Mouse (Mus musculus) forebrain, embryonic 13.5 days (tissue): ENCODE data around the gene Zswim3. TPM values are rescaled to one million over a fixed set of nuclear protein-coding genes. Genes with fewer than 3 reads are reported as not detected.

Experiments used
- ATAC-seq: fragments of 200-750 bp; cut with Nextera tagmentation; 2 replicates; pipeline ENCODE4 v1.8.0; 2017
- H3K27ac ChIP-seq: fragments of 300-500 bp; sonication (generic); 2 replicates; pipeline ENCODE4 v1.5.1; 2015; ENCODE audit warnings: inconsistent platforms, mild to moderate bottlenecking, moderate library complexity
- H3K27me3 ChIP-seq: fragments of 300-500 bp; sonication (generic); 2 replicates; pipeline ENCODE4 v1.6.1; 2015; ENCODE audit warnings: mild to moderate bottlenecking, inconsistent platforms
- H3K36me3 ChIP-seq: fragments of 300-500 bp; sonication (generic); 2 replicates; pipeline ENCODE4 v1.6.1; 2015; ENCODE audit warnings: mild to moderate bottlenecking, inconsistent platforms; ENCODE audit not compliant: poor library complexity, severe bottlenecking
- H3K4me1 ChIP-seq: fragments of 300-500 bp; sonication (generic); 2 replicates; pipeline ENCODE4 v1.6.1; 2015; ENCODE audit warnings: inconsistent platforms
- H3K4me2 ChIP-seq: fragments of 300-500 bp; sonication (generic); 2 replicates; pipeline ENCODE4 v1.6.1; 2015; ENCODE audit warnings: inconsistent platforms, mild to moderate bottlenecking, moderate library complexity
- H3K4me3 ChIP-seq: fragments of 300-500 bp; sonication (generic); 2 replicates; pipeline ENCODE4 v1.5.1; 2015; ENCODE audit warnings: mild to moderate bottlenecking, inconsistent platforms
- H3K9ac ChIP-seq: fragments of 300-500 bp; sonication (generic); 2 replicates; pipeline ENCODE4 v1.6.1; 2015; ENCODE audit warnings: mild to moderate bottlenecking, inconsistent platforms
- H3K9me3 ChIP-seq: fragments of 300-500 bp; sonication (generic); replicated peaks from 2 replicates; pipeline ENCODE4 v1.6.1; 2016; ENCODE audit warnings: inconsistent platforms
- WGBS: fragments of 180-500 bp; shearing (Covaris S2); methylation state at CpG from one replicate; pipeline ENCODE4 v1.1.7; 2015; 5-methylcytosine and 5-hydroxymethylcytosine counted together
- polyA plus RNA-seq: library from polyadenylated mRNA; unstranded; fragments of >200 nt; fragmentation: Nextera tagmentation; extraction: Ambion mirVana; gene quantifications from 2 replicates; pipeline ENCODE4 v1.2.1, GENCODE M21; 2015

The Zswim3 gene
- polyA plus RNA-seq, 1 experiment from 2014 or later, result 11.7 TPM

DNA sequence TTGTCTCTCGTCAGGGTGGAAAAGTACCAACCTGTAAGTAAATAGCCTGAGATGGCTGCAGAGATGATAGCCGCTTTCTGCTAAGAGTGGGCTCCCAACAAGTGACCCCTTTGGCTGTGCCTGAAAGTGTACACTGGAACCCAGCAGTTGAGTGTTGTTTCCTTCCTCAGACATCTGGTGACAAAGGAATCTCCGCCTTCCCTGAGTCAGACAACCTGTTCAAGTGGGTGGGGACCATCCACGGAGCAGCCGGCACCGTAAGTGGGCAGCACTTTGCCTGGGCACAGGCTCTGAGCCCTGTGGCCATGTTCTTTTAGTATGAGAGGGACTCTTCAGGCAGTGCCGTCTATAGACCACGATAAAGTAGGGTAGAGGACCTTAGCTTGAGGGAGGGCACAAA lies 33.8 kb upstream of the Zswim3 start:
- Histone ChIP-seq H3K27ac (no peak overlapping the region), H3K27me3 (no peaks in the 10 kb centered on the region), H3K9ac (peak overlapping the region; percentile 84), H3K9me3 (no peaks in the 10 kb centered on the region), H3K36me3 (peaks cover 47% of the 10 kb centered on the region), H3K4me1 (peaks cover 26% of the 10 kb centered on the region), H3K4me3 (peak overlapping the region; percentile 90), H3K4me2 (peak overlapping the region; percentile 94)
- WGBS, result 78% methylated on average over 8 of the region's 8 CpGs
- ATAC-seq, result no peak

GRCm38 (mm10) chr2:164773229-164773988 lies 31.5 kb upstream of the Zswim3 start:
- Histone ChIP-seq H3K36me3 (peaks cover 25% of the 10 kb centered on the region), H3K9ac (no peak overlapping the region), H3K27ac (0 out of 2 replicates have a peak overlapping the region, but pooled peaks have one; percentile 10), H3K4me3 (no peak overlapping the region), H3K4me2 (no peak overlapping the region), H3K9me3 (no peaks in the 10 kb centered on the region), H3K27me3 (no peaks in the 10 kb centered on the region), H3K4me1 (peaks cover 26% of the 10 kb centered on the region)
- 82% methylated on average over 14 of the region's 14 CpGs for WGBS
- no peak for ATAC-seq

DNA sequence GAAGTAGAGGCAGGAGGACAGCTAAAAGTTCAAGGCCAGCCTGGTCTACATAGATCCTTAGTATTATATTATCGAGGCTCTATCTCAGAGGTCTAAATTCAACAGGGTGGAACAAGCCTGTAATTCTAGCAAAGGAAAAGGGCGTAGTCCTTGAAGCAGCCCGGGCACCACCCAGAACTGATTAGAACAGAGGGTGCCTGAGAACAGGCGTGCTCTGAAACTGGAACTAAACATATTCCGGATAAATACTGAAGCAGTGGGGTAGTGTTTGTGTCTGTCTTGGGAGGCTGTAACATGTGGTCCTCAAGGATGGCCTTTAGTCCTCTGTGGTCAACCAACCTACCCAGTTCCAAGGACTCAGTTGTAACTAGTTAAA lies 30.9 kb upstream of the Zswim3 start:
- no peak overlapping the region for H3K4me2 ChIP-seq
- 0 out of 2 replicates have a peak overlapping the region, but pooled peaks have one; percentile 10 for H3K27ac ChIP-seq
- peaks cover 26% of the 10 kb centered on the region for H3K4me1 ChIP-seq
- no peak overlapping the region for H3K9ac ChIP-seq
- no peaks in the 10 kb centered on the region for H3K27me3 ChIP-seq
- WGBS, result 88% methylated on average over 5 of the region's 5 CpGs
- H3K4me3 ChIP-seq, result no peak overlapping the region
- ATAC-seq, result no peak
- H3K9me3 ChIP-seq, result no peaks in the 10 kb centered on the region
- peaks cover 24% of the 10 kb centered on the region for H3K36me3 ChIP-seq

- no peak for ATAC-seq
- Histone ChIP-seq H3K9ac (no peak overlapping the region), H3K4me2 (no peak overlapping the region), H3K4me3 (no peak overlapping the region), H3K9me3 (no peaks in the 10 kb centered on the region), H3K4me1 (peaks cover 13% of the 10 kb centered on the region), H3K27ac (no peak overlapping the region), H3K36me3 (peaks cover 22% of the 10 kb centered on the region), H3K27me3 (no peaks in the 10 kb centered on the region)
- WGBS, result 91% methylated on average over 6 of the region's 6 CpGs
Measured at GRCm38 (mm10) chr2:164776130-164776529, 28.8 kb upstream of the Zswim3 start.

- Histone ChIP-seq H3K4me1 (peaks cover 7% of the 10 kb centered on the region), H3K27ac (no peak overlapping the region), H3K36me3 (peaks cover 16% of the 10 kb centered on the region), H3K4me3 (no peak overlapping the region), H3K4me2 (no peak overlapping the region), H3K9me3 (no peaks in the 10 kb centered on the region), H3K27me3 (no peaks in the 10 kb centered on the region), H3K9ac (no peak overlapping the region)
- ATAC-seq, result no peak
- 73% methylated on average over 17 of the region's 17 CpGs for WGBS
Measured at GRCm38 (mm10) chr2:164776801-164777200, 28.1 kb upstream of the Zswim3 start.

- no peak overlapping the region for H3K4me3 ChIP-seq
- H3K9me3 ChIP-seq, result no peaks in the 10 kb centered on the region
- WGBS, result 83% methylated on average over 30 of the region's 30 CpGs
- H3K36me3 ChIP-seq, result peaks cover 9% of the 10 kb centered on the region
- no peak overlapping the region for H3K9ac ChIP-seq
- H3K4me1 ChIP-seq, result peaks cover under 1% of the 10 kb centered on the region; the same call in 1 of the 2 replicates
- H3K4me2 ChIP-seq, result no peak overlapping the region
- H3K27me3 ChIP-seq, result no peaks in the 10 kb centered on the region
- no peak overlapping the region for H3K27ac ChIP-seq
- ATAC-seq, result no peak
Measured at GRCm38 (mm10) chr2:164777246-164778014, 27.5 kb upstream of the Zswim3 start.

GRCm38 (mm10) chr2:164778015-164778287 lies 26.9 kb upstream of the Zswim3 start:
- no peak overlapping the region for H3K27ac ChIP-seq
- no peak overlapping the region for H3K4me3 ChIP-seq
- H3K9me3 ChIP-seq, result no peaks in the 10 kb centered on the region
- H3K27me3 ChIP-seq, result no peaks in the 10 kb centered on the region
- ATAC-seq, result no peak
- H3K9ac ChIP-seq, result no peak overlapping the region
- no peaks in the 10 kb centered on the region for H3K4me1 ChIP-seq
- 91% methylated on average over 11 of the region's 11 CpGs for WGBS
- no peak overlapping the region for H3K4me2 ChIP-seq
- peaks cover 4% of the 10 kb centered on the region for H3K36me3 ChIP-seq

DNA sequence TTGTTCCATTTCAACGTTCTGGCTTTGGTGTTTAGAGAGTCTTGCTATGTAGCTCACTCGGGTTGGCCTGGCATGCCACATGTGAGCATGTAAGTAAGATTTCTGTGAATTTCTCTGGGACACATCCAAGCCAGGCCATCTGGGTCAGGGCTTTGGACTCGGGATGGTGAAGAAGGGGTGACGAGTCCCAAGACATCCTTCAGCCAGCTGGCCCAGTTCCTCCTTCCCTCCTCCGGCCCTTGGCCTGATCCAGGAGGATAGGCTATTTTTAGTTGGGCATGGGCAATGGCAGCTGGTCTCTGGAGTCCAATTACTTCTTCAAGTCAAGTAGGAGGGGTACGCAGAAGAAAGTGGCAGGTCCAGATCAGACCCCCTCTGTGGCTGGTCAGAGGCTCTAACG lies 26.1 kb upstream of the Zswim3 start:
- H3K9me3 ChIP-seq, result no peaks in the 10 kb centered on the region
- no peak overlapping the region for H3K9ac ChIP-seq
- H3K4me3 ChIP-seq, result no peak overlapping the region
- H3K27me3 ChIP-seq, result no peaks in the 10 kb centered on the region
- no peaks in the 10 kb centered on the region for H3K4me1 ChIP-seq
- H3K4me2 ChIP-seq, result no peak overlapping the region
- H3K36me3 ChIP-seq, result no peaks in the 10 kb centered on the region
- ATAC-seq, result no peak
- no peak overlapping the region for H3K27ac ChIP-seq
- WGBS, result 87% methylated on average over 7 of the region's 7 CpGs

- 64% methylated on average over 8 of the region's 8 CpGs for WGBS
- ATAC-seq, result no peak
- H3K9me3 ChIP-seq, result no peaks in the 10 kb centered on the region
Measured at GRCm38 (mm10) chr2:164779481-164780086, 25.3 kb upstream of the Zswim3 start, which contains the start of gene Tnnc2. TSS of gene Tnnc2 (minus strand) at chr2:164779967.

GRCm38 (mm10) chr2:164781876-164782275 lies 23.0 kb upstream of the Zswim3 start:
- H3K9me3 ChIP-seq, result no peaks in the 10 kb centered on the region
- H3K27ac ChIP-seq, result no peak overlapping the region
- H3K4me2 ChIP-seq, result no peak overlapping the region
- H3K27me3 ChIP-seq, result no peaks in the 10 kb centered on the region
- no peak overlapping the region for H3K4me3 ChIP-seq
- no peak for ATAC-seq
- H3K4me1 ChIP-seq, result peaks cover 19% of the 10 kb centered on the region
- H3K36me3 ChIP-seq, result no peaks in the 10 kb centered on the region
- no peak overlapping the region for H3K9ac ChIP-seq
- WGBS, result 72% methylated on average over 4 of the region's 4 CpGs

More at GRCm38 (mm10) chr2:164779481-164780086, 25.3 kb upstream of the Zswim3 start, which contains the start of gene Tnnc2:
- no peak within 1 kb of the TSS for H3K4me2 ChIP-seq
- H3K9ac ChIP-seq, result no peak within 1 kb of the TSS
- H3K27me3 ChIP-seq, result no peaks in the 10 kb centered on the region
- no peak within 1 kb of the TSS for H3K27ac ChIP-seq
- H3K4me3 ChIP-seq, result no peak within 1 kb of the TSS
- no peaks in the 10 kb centered on the region for H3K36me3 ChIP-seq
- peaks cover under 1% of the 10 kb centered on the region; the same call in 1 of the 2 replicates for H3K4me1 ChIP-seq

DNA sequence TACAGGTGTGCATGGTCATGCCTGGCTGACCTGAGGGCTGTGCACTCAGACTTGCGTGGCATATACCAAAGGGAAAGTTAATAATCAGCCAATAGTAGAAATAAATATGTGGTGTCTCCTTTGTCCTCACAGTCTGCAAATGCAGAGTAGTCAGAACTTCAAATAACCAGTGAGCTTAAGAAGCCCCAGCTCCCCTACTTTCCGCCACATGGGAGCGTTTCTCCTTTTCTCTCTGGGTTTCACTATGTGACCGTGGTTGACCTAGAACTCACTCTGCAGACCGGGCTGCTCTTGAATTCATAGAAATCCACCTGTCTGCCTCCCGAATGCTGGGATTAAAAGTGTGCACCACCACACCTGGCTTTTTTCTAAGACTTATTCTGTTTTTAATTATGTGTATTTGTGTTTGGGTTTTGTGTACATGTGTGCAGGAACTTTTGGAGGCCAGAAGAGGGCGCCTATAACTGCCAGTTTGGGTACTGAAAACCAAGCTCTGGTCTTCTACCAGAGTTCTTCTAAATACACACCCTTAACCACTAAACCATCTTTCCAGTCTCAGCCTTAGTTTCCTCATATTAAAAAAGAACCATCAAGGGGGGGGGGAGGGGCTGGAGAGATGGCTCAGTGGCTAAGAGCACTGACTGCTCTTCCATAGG lies 20.8 kb upstream of the Zswim3 start:
- H3K9ac ChIP-seq, result no peak overlapping the region
- no peak for ATAC-seq
- H3K4me2 ChIP-seq, result no peak overlapping the region
- H3K27me3 ChIP-seq, result no peaks in the 10 kb centered on the region
- no peak overlapping the region for H3K4me3 ChIP-seq
- peaks cover 8% of the 10 kb centered on the region; the same call in 1 of the 2 replicates for H3K36me3 ChIP-seq
- 81% methylated on average over 7 of the region's 7 CpGs for WGBS
- H3K4me1 ChIP-seq, result peaks cover 22% of the 10 kb centered on the region
- H3K27ac ChIP-seq, result no peak overlapping the region
- no peaks in the 10 kb centered on the region for H3K9me3 ChIP-seq
